Mouse (Mus musculus) cerebellum, postnatal 25 days (tissue): ENCODE measurements around the gene Mrgprb1.
"Not testable (repeated sequence)": the region's sequence is repeated elsewhere in the genome, so short reads cannot be mapped to it uniquely, and the experiment has no call there.

ENCODE experiments used
- DNase-seq, 2 experiments: peaks; one replicate each; pipeline ENCODE4 v3.0.0; 2021; ENCODE audit warnings: mixed read lengths in 2 of 2

The Mrgprb1 gene

GRCm38 (mm10) chr7:48456242-48456641, at the start of gene Mrgprb1:
Gene Mrgprb1, minus strand, starts transcription at chr7:48456342.
- DNase-seq = no peak

DNA sequence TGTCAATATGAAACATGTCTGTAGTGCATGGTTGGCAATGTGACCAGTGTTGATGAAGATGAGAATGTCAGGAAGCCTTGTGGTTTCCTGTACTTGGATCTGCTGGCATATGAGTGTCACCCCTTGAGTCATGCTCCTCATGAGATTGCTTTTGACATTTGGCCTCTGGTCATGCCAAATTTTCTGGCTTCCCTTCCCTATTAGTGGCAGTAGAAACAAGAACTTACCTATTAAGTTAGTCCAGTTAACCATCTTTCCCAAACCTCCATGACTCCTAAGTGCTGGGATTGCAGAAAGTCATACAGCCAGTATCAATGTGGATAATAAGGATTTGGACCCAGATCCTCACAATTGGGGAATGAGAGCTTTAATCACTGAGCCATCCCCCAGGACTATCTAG, 43.1 kb upstream of the Mrgprb1 start, which contains the start of gene Mrgprx2:
TSS of gene Mrgprx2 (minus strand) at position 101 of the 400 bp plus-strand sequence.
- DNase-seq = no peak

DNA sequence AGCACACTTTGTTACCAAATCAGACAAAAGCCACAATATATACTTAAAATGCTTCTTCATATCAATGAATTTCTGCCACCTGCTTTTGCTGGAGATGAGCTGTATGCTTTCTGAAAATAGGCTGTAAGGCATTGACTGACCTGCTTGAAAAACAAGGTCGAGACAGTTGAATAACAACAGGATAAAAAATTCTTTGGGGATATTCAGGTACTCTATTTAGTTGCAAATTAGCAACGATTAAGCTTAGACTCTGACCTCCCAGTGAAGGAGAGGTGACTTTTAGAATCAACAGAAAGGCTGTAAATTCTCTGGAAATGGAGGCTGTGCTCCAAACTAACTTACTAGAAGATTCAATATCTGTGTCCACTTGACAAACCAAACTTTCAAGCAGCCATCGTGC, 19.6 kb downstream of the Mrgprb1 start:
- no peak for DNase-seq

- DNase-seq = not testable (repeated sequence)
Measured at GRCm38 (mm10) chr7:48435936-48436335, 20.2 kb downstream of the Mrgprb1 start.
